7 mouse cellular contexts compared by ENCODE assay signal in the genomic region with DNA sequence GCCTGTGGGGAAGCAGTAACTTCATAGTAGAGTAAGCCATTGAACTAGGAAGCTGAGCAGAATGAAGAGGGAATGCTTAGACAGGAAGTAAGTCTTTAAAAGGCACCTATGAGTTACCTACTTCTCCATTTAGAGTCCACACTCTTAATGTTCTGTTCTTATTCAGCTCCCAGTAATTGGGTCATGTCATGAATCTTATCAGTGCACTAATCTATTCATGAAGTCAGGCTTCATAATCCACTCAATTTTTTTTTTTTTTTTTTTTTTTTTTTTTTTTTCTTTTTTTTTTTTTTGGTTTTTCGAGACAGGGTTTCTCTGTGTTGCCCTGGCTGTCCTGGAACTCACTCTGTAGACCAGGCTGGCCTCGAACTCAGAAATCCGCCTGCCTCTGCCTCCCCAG. TPM values are rescaled to one million over a fixed set of nuclear protein-coding genes. Genes with fewer than 3 reads are reported as not detected.
DNase-seq lines count a peak whose midpoint lies in the region; ATAC-seq and TF ChIP-seq lines count a peak whose summit lies in the region.
"Not testable (repeated sequence)": the region's sequence is repeated elsewhere in the genome, so short reads cannot be mapped to it uniquely, and the experiment has no call there.

No protein-coding gene starts in this region.

- H3K9ac ChIP-seq in ES-E14 (ENCODE audit: insufficient read depth, low read depth, low read length, poor library complexity, severe bottlenecking) = not testable (repeated sequence)

- H3K4me1 ChIP-seq in ES-E14 (ENCODE audit: control insufficient read depth in 2 of 2, insufficient read depth in 2 of 2, low read length in 2 of 2, poor library complexity in 1 of 2) = not testable (repeated sequence)

- not testable (repeated sequence) for H3K27me3 ChIP-seq in splenic B cell, adult 2 months (ENCODE audit: control insufficient read depth, insufficient read depth, low read length, poor library complexity, severe bottlenecking)

- peak; percentile 22 for DNase-seq in 416B (ENCODE audit: low read depth)
- not testable (repeated sequence) for DNase-seq in ES-E14 (ENCODE audit: low read depth, low spot score)
- peak; percentile 46 for DNase-seq in splenic B cell, adult 2 months (ENCODE audit: low read depth, low spot score)

- not testable (repeated sequence) for H3K27ac ChIP-seq in ES-E14 (ENCODE audit: insufficient read depth, low read depth, low read length, poor library complexity, severe bottlenecking)

- ATAC-seq in CD4-positive, CD25-positive, alpha-beta regulatory T cell, adult 4 months = peak; percentile 73
- peak; percentile 36 for ATAC-seq in activated CD4-positive, CD25-positive, alpha-beta regulatory T cell, adult 4 months
- ATAC-seq in granulocyte monocyte progenitor cell, adult 5-6 weeks (replicated peaks; ENCODE audit: poor library complexity, severe bottlenecking) = 0 out of 2 replicates have a peak, but pooled peaks have one; percentile 42
- ATAC-seq in inflammation-experienced regulatory T-cells, adult 6 months = peak; percentile 49

- H3K9me3 ChIP-seq in ES-E14 (ENCODE audit: control insufficient read depth, insufficient read depth, low read depth, low read length) = not testable (repeated sequence)

- H3K36me3 ChIP-seq in ES-E14 (ENCODE audit: control insufficient read depth, insufficient read depth, low read length, poor library complexity, severe bottlenecking); splenic B cell, adult 2 months (ENCODE audit: control insufficient read depth, insufficient read depth, low read length, poor library complexity, severe bottlenecking): not testable (repeated sequence)

- in situ Hi-C loops in ES-E14 (cut with MboI; ENCODE audit: low sequenced_read_pairs in 2 of 2, unreplicated experiment in 2 of 2) = not testable (repeated sequence)

- not testable (repeated sequence) for H3K4me3 ChIP-seq in ES-E14 (ENCODE audit: insufficient read depth in 1 of 2, low read depth in 1 of 2, low read length in 2 of 2, poor library complexity in 1 of 2, severe bottlenecking in 1 of 2)

TF ChIP-seq in ES-E14, 5 proteins besides CTCF, POLR2A, EP300 and RAD21:
- peak; percentile 89 for TF ChIP-seq ZNF384 (IDR thresholded peaks at IDR 0.05; ENCODE audit: low read depth, low read length)

RNA-seq across cellular contexts. Expression of gene Pum2, which starts 15.9 kb away (rescaled TPM):
- 10 to 100 TPM; 66.0 to 67.0 TPM for polyA plus RNA-seq in CD4-positive, CD25-positive, alpha-beta regulatory T cell, adult 4 months (2017; shearing (Covaris generic))
- total RNA-seq in ES-E14 (2012; rRNA removed) = 74.8 and 75.2 TPM in 2 replicates
- 10 to 100 TPM; 55.7 to 63.1 TPM for polyA plus RNA-seq in activated CD4-positive, CD25-positive, alpha-beta regulatory T cell, adult 4 months (2017; shearing (Covaris generic))
- 133 and 140 TPM in 2 replicates for total RNA-seq in granulocyte monocyte progenitor cell, adult 5-6 weeks (2014; fragmentation: Nextera tagmentation)
- 139 and 153 TPM in 2 replicates for total RNA-seq in granulocyte monocyte progenitor cell, adult 5-6 weeks (2017)
- polyA plus RNA-seq in inflammation-experienced regulatory T-cells, adult 6 months (2017; shearing (Covaris generic)) = 10 to 100 TPM; 60.6 to 67.0 (median 65.5) TPM
